Mouse (Mus musculus) forebrain, postnatal 0 days (tissue): ENCODE data around the gene Prickle2. TPM values are rescaled to one million over a fixed set of nuclear protein-coding genes. Genes with fewer than 3 reads are reported as not detected.

ENCODE experiments used
- ATAC-seq: fragments of 200-750 bp; cut with Nextera tagmentation; 2 replicates; pipeline ENCODE4 v1.8.0; 2017; ENCODE audit warnings: mild to moderate bottlenecking, moderate library complexity
- DNase-seq: peaks from one replicate; pipeline ENCODE4 v3.0.0-alpha.2; 2015
- H3K27ac ChIP-seq: fragments of 300-500 bp; sonication (generic); 2 replicates; pipeline ENCODE4 v1.5.1; 2014; ENCODE audit warnings: low read depth, mild to moderate bottlenecking, antibody characterized with exemption, low read length, moderate library complexity, mixed read lengths
- H3K27me3 ChIP-seq: fragments of 300-500 bp; sonication (generic); 2 replicates; pipeline ENCODE4 v1.6.1; 2014; ENCODE audit warnings: mild to moderate bottlenecking, low read length, mixed read lengths; ENCODE audit not compliant: insufficient read depth
- H3K36me3 ChIP-seq: fragments of 300-500 bp; sonication (generic); 2 replicates; pipeline ENCODE4 v1.6.1; 2014; ENCODE audit warnings: mild to moderate bottlenecking, moderate library complexity; ENCODE audit not compliant: insufficient read depth
- H3K4me1 ChIP-seq: fragments of 300-500 bp; sonication (generic); 2 replicates; pipeline ENCODE4 v1.6.1; 2014; ENCODE audit warnings: antibody characterized with exemption; ENCODE audit not compliant: insufficient read depth
- H3K4me2 ChIP-seq: fragments of 300-500 bp; sonication (generic); 2 replicates; pipeline ENCODE4 v1.6.1; 2014; ENCODE audit warnings: low read depth, mild to moderate bottlenecking, moderate library complexity
- H3K4me3 ChIP-seq: fragments of 300-500 bp; sonication (generic); 2 replicates; pipeline ENCODE4 v1.5.1; 2014; ENCODE audit warnings: low read depth, low read length, mixed read lengths
- H3K9ac ChIP-seq: fragments of 300-500 bp; sonication (generic); 2 replicates; pipeline ENCODE4 v1.6.1; 2014; ENCODE audit warnings: mild to moderate bottlenecking
- H3K9me3 ChIP-seq: fragments of 300-500 bp; sonication (generic); 2 replicates; pipeline ENCODE4 v1.6.1; 2016; ENCODE audit warnings: low read length
- CTCF ChIP-seq: sonication (generic); IDR thresholded peaks from 2 replicates; pipeline ENCODE4 v1.5.1; 2016; ENCODE audit warnings: antibody characterized with exemption, control low read depth, low read depth
- WGBS: fragments of 180-500 bp; shearing (Covaris S2); extraction: QIAGEN DNeasy Blood & Tissue Kit; methylation state at CpG from one replicate; pipeline ENCODE4 v1.1.7; 2014; 5-methylcytosine and 5-hydroxymethylcytosine counted together
- polyA plus RNA-seq: library from polyadenylated mRNA; unstranded; fragments of >200 nt; fragmentation: Nextera tagmentation; extraction: Ambion mirVana; gene quantifications from 2 replicates; pipeline ENCODE4 v1.2.1, GENCODE M21; 2015
- total RNA-seq: library from RNA; depleted of rRNA; stranded (reverse); fragments of >200 nt; gene quantifications from 2 replicates; pipeline ENCODE4 v1.2.3, GENCODE M21; 2014

The Prickle2 gene
- total and polyA plus RNA-seq, 2 experiments from 2014 or later = 8.4 to 29.4 TPM

GRCm38 (mm10) chr6:92509712-92510111, 196.2 kb downstream of the Prickle2 start:
- no peak overlapping the region for H3K27ac ChIP-seq
- no peaks in the 10 kb centered on the region for H3K36me3 ChIP-seq
- ATAC-seq (no peak), DNase-seq (no peak)
- no peaks in the 10 kb centered on the region for H3K27me3 ChIP-seq
- no peak overlapping the region for H3K4me2 ChIP-seq
- WGBS = 65% methylated on average over 2 of the region's 2 CpGs
- no peak overlapping the region for H3K9ac ChIP-seq
- no peaks in the 10 kb centered on the region for H3K4me1 ChIP-seq
- H3K4me3 ChIP-seq = no peak overlapping the region
- no peak for TF ChIP-seq CTCF
- no peaks in the 10 kb centered on the region for H3K9me3 ChIP-seq

- H3K27me3 ChIP-seq = no peaks in the 10 kb centered on the region
- no peak for TF ChIP-seq CTCF
- H3K4me3 ChIP-seq = no peak overlapping the region
- DNase-seq = no peak
- H3K36me3 ChIP-seq = no peaks in the 10 kb centered on the region
- no peak overlapping the region for H3K27ac ChIP-seq
- no peak overlapping the region for H3K4me2 ChIP-seq
- H3K9me3 ChIP-seq = no peaks in the 10 kb centered on the region
- no peaks in the 10 kb centered on the region for H3K4me1 ChIP-seq
- ATAC-seq = no peak
- no peak overlapping the region for H3K9ac ChIP-seq
- 64% methylated on average over 3 of the region's 3 CpGs for WGBS
Observed at GRCm38 (mm10) chr6:92506276-92506675, 199.7 kb downstream of the Prickle2 start.

- 80% methylated on average over 4 of the region's 4 CpGs for WGBS
- Histone ChIP-seq H3K27ac (no peak overlapping the region), H3K9ac (no peak overlapping the region), H3K27me3 (no peaks in the 10 kb centered on the region), H3K36me3 (no peaks in the 10 kb centered on the region), H3K4me3 (no peak overlapping the region), H3K4me2 (no peak overlapping the region), H3K9me3 (no peaks in the 10 kb centered on the region), H3K4me1 (no peaks in the 10 kb centered on the region)
- ATAC-seq (no peak), DNase-seq (no peak)
- no peak for TF ChIP-seq CTCF
Observed at GRCm38 (mm10) chr6:92499449-92499848, 206.5 kb downstream of the Prickle2 start.

GRCm38 (mm10) chr6:92498574-92498973, 207.4 kb downstream of the Prickle2 start:
- no peak overlapping the region for H3K4me2 ChIP-seq
- WGBS = 71% methylated on average over 6 of the region's 6 CpGs

DNA sequence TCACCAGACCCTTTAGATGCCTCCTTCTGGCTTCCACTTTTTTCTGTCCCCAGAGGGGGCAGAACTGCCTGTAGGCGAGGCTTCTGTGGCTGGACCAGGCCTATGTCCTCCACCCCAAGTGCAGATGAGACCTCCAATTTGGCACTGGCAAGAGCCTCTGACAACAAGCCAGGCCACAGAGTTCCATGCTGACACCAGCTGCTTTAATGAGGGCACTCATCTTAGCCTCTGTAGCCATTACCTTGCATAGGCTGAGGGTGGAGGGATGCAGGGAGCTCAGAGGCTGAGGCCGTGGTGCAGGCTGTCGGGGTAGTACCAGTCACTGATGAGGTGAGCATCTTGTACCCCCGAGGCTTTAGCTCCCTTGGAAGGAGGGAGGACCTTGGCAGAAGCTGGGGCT, 208.7 kb downstream of the Prickle2 start:
- Histone ChIP-seq H3K27me3 (no peaks in the 10 kb centered on the region), H3K4me2 (no peak overlapping the region), H3K36me3 (no peaks in the 10 kb centered on the region), H3K4me1 (no peaks in the 10 kb centered on the region), H3K9ac (no peak overlapping the region), H3K9me3 (no peaks in the 10 kb centered on the region), H3K4me3 (no peak overlapping the region), H3K27ac (no peak overlapping the region)
- DNase-seq (no peak), ATAC-seq (no peak)
- no peak for TF ChIP-seq CTCF
- 72% methylated on average over 4 of the region's 4 CpGs for WGBS

More at GRCm38 (mm10) chr6:92498574-92498973, 207.4 kb downstream of the Prickle2 start:
- no peak overlapping the region for H3K27ac ChIP-seq
- no peaks in the 10 kb centered on the region for H3K27me3 ChIP-seq
- DNase-seq (no peak), ATAC-seq (no peak)
- no peak overlapping the region for H3K9ac ChIP-seq
- no peak overlapping the region for H3K4me3 ChIP-seq
- H3K36me3 ChIP-seq = no peaks in the 10 kb centered on the region
- H3K4me1 ChIP-seq = no peaks in the 10 kb centered on the region
- H3K9me3 ChIP-seq = no peaks in the 10 kb centered on the region
- TF ChIP-seq CTCF = no peak

GRCm38 (mm10) chr6:92495500-92495899, 210.5 kb downstream of the Prickle2 start:
- Histone ChIP-seq H3K27ac (no peak overlapping the region), H3K4me2 (no peak overlapping the region), H3K36me3 (no peaks in the 10 kb centered on the region), H3K9me3 (no peaks in the 10 kb centered on the region), H3K27me3 (no peaks in the 10 kb centered on the region), H3K4me1 (no peaks in the 10 kb centered on the region), H3K9ac (no peak overlapping the region), H3K4me3 (no peak overlapping the region)
- ATAC-seq = no peak
- DNase-seq = no peak
- 73% methylated on average over 3 of the region's 3 CpGs for WGBS
- TF ChIP-seq CTCF = no peak

DNA sequence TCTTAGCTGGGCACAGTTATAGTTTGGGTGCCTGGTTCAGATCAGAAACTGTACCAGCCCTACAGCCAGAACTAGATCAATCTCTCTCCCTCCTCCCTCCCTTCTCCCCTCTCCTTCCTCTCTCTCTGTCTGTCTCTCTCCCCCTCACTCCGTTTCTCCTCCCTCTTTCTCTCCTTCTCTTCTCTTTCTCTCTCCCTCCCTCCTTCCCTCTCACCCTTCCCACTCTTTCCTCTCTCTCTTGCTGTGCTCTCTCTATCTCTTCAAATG, 224.3 kb downstream of the Prickle2 start:
- H3K9me3 ChIP-seq = no peaks in the 10 kb centered on the region
- peak overlapping the region; percentile 38 for H3K4me3 ChIP-seq
- H3K9ac ChIP-seq = peak overlapping the region; percentile 29; the same call in 1 of the 2 replicates
- WGBS = 4% methylated on average over 1 of the region's 1 CpGs
- H3K4me1 ChIP-seq = peaks cover 21% of the 10 kb centered on the region; the same call in 1 of the 2 replicates
- peak overlapping the region; percentile 82; the same call in 1 of the 2 replicates for H3K27ac ChIP-seq
- ATAC-seq = peak; percentile 37; the same call in 1 of the 2 replicates
- DNase-seq = no peak
- no peaks in the 10 kb centered on the region for H3K36me3 ChIP-seq
- H3K4me2 ChIP-seq = peak overlapping the region; percentile 49
- no peaks in the 10 kb centered on the region for H3K27me3 ChIP-seq
- no peak for TF ChIP-seq CTCF
